8 mouse cellular contexts compared by ENCODE assay signal in the genomic region with DNA sequence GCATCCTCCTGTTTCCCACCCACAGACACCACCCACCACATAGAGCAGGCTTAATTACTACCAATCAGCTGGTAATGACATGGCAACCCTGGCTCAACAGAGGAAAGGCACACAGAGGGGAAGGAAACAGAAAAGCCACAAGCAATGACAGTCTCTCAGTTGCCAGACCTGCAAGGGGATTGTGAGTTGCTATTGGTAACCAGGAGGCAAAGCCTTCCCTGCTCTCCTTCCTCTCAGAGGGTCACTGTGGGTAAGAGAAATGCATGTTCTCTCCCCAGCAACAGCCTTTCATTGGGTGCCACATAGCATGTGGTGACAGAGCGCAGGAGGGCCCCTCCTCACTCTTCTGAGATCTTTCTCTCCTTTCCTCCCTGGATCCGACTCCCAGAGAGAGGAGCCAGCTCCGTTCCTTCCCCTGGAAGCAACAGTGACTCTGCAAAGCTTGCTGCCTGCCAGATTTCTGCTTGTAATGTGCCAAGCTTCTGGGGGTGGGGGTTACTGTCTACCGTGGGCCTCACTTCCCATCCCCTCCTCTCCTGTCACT.
A peak's percentile ranks its signal among the peaks of the same experiment; 100 is the strongest.
DNase-seq lines count a peak whose midpoint lies in the region; ATAC-seq and TF ChIP-seq lines count a peak whose summit lies in the region.

No protein-coding gene starts in this region.

- H3K4me1 ChIP-seq in lung, adult 2 months (ENCODE audit: control insufficient read depth, insufficient read depth, low read length): peaks cover 2% of the 10 kb centered on the region; the same call in 1 of the 2 replicates
- H3K4me1 ChIP-seq in midbrain, embryonic 15.5 days: peaks cover 14% of the 10 kb centered on the region
- H3K4me1 ChIP-seq in thymus, adult 2 months (replicated peaks; ENCODE audit: control insufficient read depth, insufficient read depth, low read length): peaks cover 11% of the 10 kb centered on the region

- no peaks in the 10 kb centered on the region for H3K9me3 ChIP-seq in midbrain, embryonic 15.5 days

- H3K27ac ChIP-seq in midbrain, embryonic 15.5 days: peak overlapping the region; percentile 66
- H3K27ac ChIP-seq in thymus, adult 2 months (ENCODE audit: control insufficient read depth, insufficient read depth, low read length): no peak overlapping the region

- H3K36me3 ChIP-seq in midbrain, embryonic 15.5 days (replicated peaks): no peaks in the 10 kb centered on the region
- H3K36me3 ChIP-seq in thymus, adult 2 months (ENCODE audit: control insufficient read depth, insufficient read depth, low read length): no peaks in the 10 kb centered on the region

- TF ChIP-seq POLR2A in lung, adult 2 months (IDR thresholded peaks at IDR 0.05; ENCODE audit: borderline replicate concordance, extremely low read depth, low read depth, low read length): no peak
- TF ChIP-seq POLR2A in thymus, adult 2 months (IDR thresholded peaks at IDR 0.05; ENCODE audit: control insufficient read depth, extremely low read depth, insufficient read depth, low read length, poor library complexity): no peak

- WGBS in lung, adult 2 months: 12% methylated on average over 4 of the region's 4 CpGs
- 66% methylated on average over 4 of the region's 4 CpGs for WGBS in midbrain, embryonic 15.5 days
- 31% methylated on average over 4 of the region's 4 CpGs for WGBS in thymus, adult 2 months

- no peak overlapping the region for H3K4me2 ChIP-seq in midbrain, embryonic 15.5 days

- peak; percentile 7 to 16 for DNase-seq in lung, adult 18-20 months
- no peak for DNase-seq in lung, adult 2 months
- DNase-seq in cerebellum, postnatal 36 days: peak; percentile 41 to 55
- peak; percentile 60 to 71 for DNase-seq in layer of hippocampus, adult 8-10 months (ENCODE audit: low spot score in 2 of 2)
- DNase-seq in embryo, embryonic 9.5 days (ENCODE audit: extremely low spot score): no peak
- no peak for DNase-seq in kidney, postnatal 4 days
- no peak for DNase-seq in thymus, adult 2 months

- no peak overlapping the region for H3K9ac ChIP-seq in midbrain, embryonic 15.5 days

- no peak for TF ChIP-seq CTCF in lung, adult 2 months (IDR thresholded peaks at IDR 0.05; ENCODE audit: insufficient read depth, low read length)
- TF ChIP-seq CTCF in thymus, adult 2 months (IDR thresholded peaks at IDR 0.05; ENCODE audit: borderline replicate concordance, control insufficient read depth, extremely low read depth, insufficient read depth, low read length, poor library complexity): no peak

- no peaks in the 10 kb centered on the region for H3K27me3 ChIP-seq in midbrain, embryonic 15.5 days (replicated peaks)
- H3K27me3 ChIP-seq in thymus, adult 2 months (ENCODE audit: control insufficient read depth, insufficient read depth, low read length): no peaks in the 10 kb centered on the region

- H3K4me3 ChIP-seq in lung, adult 2 months (replicated peaks; ENCODE audit: extremely low read depth, low read depth, low read length): no peak overlapping the region
- no peak overlapping the region for H3K4me3 ChIP-seq in midbrain, embryonic 15.5 days
- H3K4me3 ChIP-seq in thymus, adult 2 months (ENCODE audit: control insufficient read depth, insufficient read depth, low read length): no peak overlapping the region

- ATAC-seq in midbrain, embryonic 15.5 days (replicated peaks): peak; percentile 88

Comparison
In these comparisons a context has a peak if more than half of its experiments do, and no peak if none do; other contexts are left out.
1. DNase-seq: peak in lung, adult 18-20 months (2 of 2), cerebellum, postnatal 36 days (2 of 2) and layer of hippocampus, adult 8-10 months (2 of 2); none in lung, adult 2 months (single experiment), embryo, embryonic 9.5 days (single experiment), kidney, postnatal 4 days (0 of 2) and thymus, adult 2 months (single experiment).